Mouse (Mus musculus) embryonic facial prominence, embryonic 15.5 days (tissue): ENCODE results near the gene Gm28729. TPM values are rescaled to one million over a fixed set of nuclear protein-coding genes. Genes with fewer than 3 reads are reported as not detected.
A peak's percentile ranks its signal among the peaks of the same experiment; 100 is the strongest.

Source experiments
- ATAC-seq: fragments of 200-750 bp; cut with Nextera tagmentation; 2 replicates; pipeline ENCODE4 v1.8.0; 2017; ENCODE audit warnings: low read depth, moderate TSS enrichment; ENCODE audit not compliant: insufficient number of reproducible peaks, low FRiP score, low TSS enrichment
- H3K27ac ChIP-seq: fragments of 300-500 bp; sonication (generic); replicated peaks from 2 replicates; pipeline ENCODE4 v1.5.1; 2015; ENCODE audit warnings: mild to moderate bottlenecking, inconsistent platforms
- H3K27me3 ChIP-seq: fragments of 300-500 bp; sonication (generic); 2 replicates; pipeline ENCODE4 v1.6.1; 2015; ENCODE audit warnings: inconsistent platforms
- H3K36me3 ChIP-seq: fragments of 300-500 bp; sonication (generic); 2 replicates; pipeline ENCODE4 v1.6.1; 2015; ENCODE audit warnings: mild to moderate bottlenecking, inconsistent platforms
- H3K4me1 ChIP-seq: fragments of 300-500 bp; sonication (generic); 2 replicates; pipeline ENCODE4 v1.6.1; 2015; ENCODE audit warnings: inconsistent platforms
- H3K4me2 ChIP-seq: fragments of 300-500 bp; sonication (generic); replicated peaks from 2 replicates; pipeline ENCODE4 v1.6.1; 2015; ENCODE audit warnings: mild to moderate bottlenecking, inconsistent platforms
- H3K4me3 ChIP-seq: fragments of 300-500 bp; sonication (generic); replicated peaks from 2 replicates; pipeline ENCODE4 v1.5.1; 2015; ENCODE audit warnings: mild to moderate bottlenecking, inconsistent platforms
- H3K9ac ChIP-seq: fragments of 300-500 bp; sonication (generic); 2 replicates; pipeline ENCODE4 v1.6.1; 2015; ENCODE audit warnings: inconsistent platforms
- H3K9me3 ChIP-seq: fragments of 300-500 bp; sonication (generic); replicated peaks from 2 replicates; pipeline ENCODE4 v1.6.1; 2016; ENCODE audit warnings: inconsistent platforms
- WGBS: fragments of 180-500 bp; shearing (Covaris S2); methylation state at CpG from one replicate; pipeline ENCODE4 v1.1.7; 2015; 5-methylcytosine and 5-hydroxymethylcytosine counted together
- polyA plus RNA-seq: library from polyadenylated mRNA; unstranded; fragments of >200 nt; fragmentation: Nextera tagmentation; extraction: Ambion mirVana; gene quantifications from 2 replicates; pipeline ENCODE4 v1.2.1, GENCODE M21; 2015

The Gm28729 gene
- polyA plus RNA-seq, 1 experiment from 2014 or later: 2.4 TPM

GRCm38 (mm10) chr9:96460117-96460865 is 64.8 kb downstream of the Gm28729 start:
- no peaks in the 10 kb centered on the region for H3K27me3 ChIP-seq
- H3K4me1 ChIP-seq: peaks cover 5% of the 10 kb centered on the region; the same call in 1 of the 2 replicates
- 0 out of 2 replicates have a peak, but pooled peaks cover 6% of the 10 kb centered on the region for H3K36me3 ChIP-seq
- ATAC-seq: no peak
- H3K4me2 ChIP-seq: no peak overlapping the region
- no peak overlapping the region for H3K27ac ChIP-seq
- WGBS: 84% methylated on average over 10 of the region's 10 CpGs
- H3K9ac ChIP-seq: no peak overlapping the region
- H3K9me3 ChIP-seq: 0 out of 2 replicates have a peak, but pooled peaks cover 4% of the 10 kb centered on the region
- no peak overlapping the region for H3K4me3 ChIP-seq

- Histone ChIP-seq H3K4me3 (no peak overlapping the region), H3K27me3 (no peaks in the 10 kb centered on the region), H3K9me3 (no peaks in the 10 kb centered on the region), H3K36me3 (no peaks in the 10 kb centered on the region), H3K4me2 (no peak overlapping the region), H3K27ac (no peak overlapping the region), H3K4me1 (peaks cover 5% of the 10 kb centered on the region; the same call in 1 of the 2 replicates), H3K9ac (no peak overlapping the region)
- ATAC-seq: no peak
- 64% methylated on average over 8 of the region's 8 CpGs for WGBS
These were observed 69.4 kb downstream of the Gm28729 start for GRCm38 (mm10) chr9:96455618-96456017.

DNA sequence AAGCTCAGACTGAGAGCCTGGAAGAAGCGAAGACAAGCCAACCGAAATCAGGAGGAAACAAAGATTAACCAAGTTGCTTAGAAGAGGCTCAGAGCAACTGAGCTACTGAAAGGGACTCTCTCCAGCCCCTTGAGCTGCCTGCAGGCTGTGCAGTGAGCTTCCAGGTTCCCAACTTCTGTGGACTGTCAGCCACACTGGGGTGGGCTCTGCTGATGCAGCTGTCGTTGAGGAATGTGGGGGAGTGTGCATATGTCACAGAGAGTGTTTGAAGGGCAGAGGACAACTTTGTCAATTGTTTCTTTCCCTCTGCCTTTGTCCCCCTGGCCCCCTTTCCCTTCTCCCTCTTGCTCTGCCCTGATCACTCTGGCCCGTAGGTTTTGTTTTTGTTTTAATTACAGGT is 72.1 kb downstream of the Gm28729 start:
- Histone ChIP-seq H3K27me3 (no peaks in the 10 kb centered on the region), H3K4me3 (no peak overlapping the region), H3K27ac (no peak overlapping the region), H3K4me1 (no peaks in the 10 kb centered on the region), H3K9ac (no peak overlapping the region), H3K4me2 (no peak overlapping the region), H3K36me3 (no peaks in the 10 kb centered on the region), H3K9me3 (no peaks in the 10 kb centered on the region)
- ATAC-seq: no peak
- WGBS: 63% methylated on average over 4 of the region's 4 CpGs

GRCm38 (mm10) chr9:96450900-96451720 is 74.0 kb downstream of the Gm28729 start:
- Histone ChIP-seq H3K27me3 (no peaks in the 10 kb centered on the region), H3K36me3 (no peaks in the 10 kb centered on the region), H3K27ac (no peak overlapping the region), H3K4me3 (no peak overlapping the region), H3K4me2 (no peak overlapping the region), H3K4me1 (no peaks in the 10 kb centered on the region), H3K9me3 (no peaks in the 10 kb centered on the region), H3K9ac (no peak overlapping the region)
- ATAC-seq: no peak; the same call in 1 of the 2 replicates
- 39% methylated on average over 12 of the region's 12 CpGs for WGBS

- Histone ChIP-seq H3K4me1 (no peaks in the 10 kb centered on the region), H3K27me3 (no peaks in the 10 kb centered on the region), H3K4me3 (no peak overlapping the region), H3K9ac (no peak overlapping the region), H3K27ac (no peak overlapping the region), H3K4me2 (no peak overlapping the region), H3K9me3 (no peaks in the 10 kb centered on the region), H3K36me3 (no peaks in the 10 kb centered on the region)
- ATAC-seq: no peak
- 90% methylated on average over 9 of the region's 9 CpGs for WGBS
These were observed 75.5 kb downstream of the Gm28729 start for GRCm38 (mm10) chr9:96449514-96449913.

GRCm38 (mm10) chr9:96445351-96445750 is 79.7 kb downstream of the Gm28729 start:
- 56% methylated on average over 4 of the region's 4 CpGs for WGBS
- Histone ChIP-seq H3K9me3 (no peaks in the 10 kb centered on the region), H3K27me3 (no peaks in the 10 kb centered on the region), H3K4me3 (no peak overlapping the region), H3K9ac (no peak overlapping the region), H3K4me2 (no peak overlapping the region), H3K27ac (no peak overlapping the region), H3K4me1 (0 out of 2 replicates have a peak, but pooled peaks cover 5% of the 10 kb centered on the region), H3K36me3 (no peaks in the 10 kb centered on the region)
- ATAC-seq: no peak

GRCm38 (mm10) chr9:96442081-96442480 is 83.0 kb downstream of the Gm28729 start:
- H3K9me3 ChIP-seq: no peaks in the 10 kb centered on the region
- H3K9ac ChIP-seq: no peak overlapping the region
- no peaks in the 10 kb centered on the region for H3K27me3 ChIP-seq
- no peak overlapping the region for H3K27ac ChIP-seq
- peaks cover 24% of the 10 kb centered on the region for H3K4me1 ChIP-seq
- 24% methylated on average over 10 of the region's 10 CpGs for WGBS
- no peak for ATAC-seq
- H3K4me3 ChIP-seq: no peak overlapping the region
- no peaks in the 10 kb centered on the region for H3K36me3 ChIP-seq
- H3K4me2 ChIP-seq: no peak overlapping the region

GRCm38 (mm10) chr9:96438334-96438871 is 86.7 kb downstream of the Gm28729 start:
- Histone ChIP-seq H3K9ac (peak overlapping the region; percentile 47), H3K27me3 (no peaks in the 10 kb centered on the region), H3K4me2 (peak overlapping the region; percentile 79), H3K27ac (peak overlapping the region; percentile 86), H3K4me3 (peak overlapping the region; percentile 52), H3K4me1 (peaks cover 45% of the 10 kb centered on the region), H3K36me3 (no peaks in the 10 kb centered on the region), H3K9me3 (no peaks in the 10 kb centered on the region)
- ATAC-seq: peak; percentile 79
- whole genome bisulfite sequencing: 1% methylated on average over 8 of the region's 8 CpGs

DNA sequence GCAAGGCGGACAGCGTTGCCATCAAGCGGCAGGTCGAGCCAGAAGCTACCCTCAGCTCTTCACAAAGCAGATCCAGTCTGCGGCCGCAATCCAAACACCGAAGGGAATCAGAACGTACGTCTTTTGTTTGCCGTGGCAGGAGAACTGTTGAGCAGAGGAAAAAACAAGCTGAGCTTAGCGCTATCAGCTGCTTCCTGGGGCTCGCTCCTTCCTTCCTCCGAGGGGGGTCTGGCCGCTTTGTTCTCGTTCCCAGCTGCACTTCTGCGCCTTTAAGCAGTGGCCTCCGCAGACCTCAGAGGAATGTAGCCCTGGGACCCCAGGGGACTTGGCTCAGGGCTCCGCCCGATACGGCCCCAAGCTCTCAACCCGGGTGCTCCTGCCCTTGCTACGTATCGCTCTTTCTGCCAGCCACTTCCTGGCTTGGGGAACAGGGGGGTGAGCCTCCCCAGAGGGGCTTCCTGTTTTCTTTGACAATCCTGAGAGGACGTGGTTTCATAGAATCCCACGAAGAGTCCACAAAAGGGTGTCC is 87.2 kb downstream of the Gm28729 start:
- peak overlapping the region; percentile 79 for H3K4me2 ChIP-seq
- H3K4me3 ChIP-seq: peak overlapping the region; percentile 52
- no peaks in the 10 kb centered on the region for H3K9me3 ChIP-seq
- no peaks in the 10 kb centered on the region for H3K36me3 ChIP-seq
- peaks cover 45% of the 10 kb centered on the region for H3K4me1 ChIP-seq
- H3K27ac ChIP-seq: peak overlapping the region; percentile 86
- under 1% methylated on average over 25 of the region's 25 CpGs for WGBS
- H3K9ac ChIP-seq: peak overlapping the region; percentile 47
- peak; percentile 64 for ATAC-seq
- H3K27me3 ChIP-seq: no peaks in the 10 kb centered on the region

- Histone ChIP-seq H3K27me3 (no peaks in the 10 kb centered on the region), H3K4me2 (peak overlapping the region; percentile 79), H3K4me1 (peaks cover 43% of the 10 kb centered on the region), H3K27ac (peak overlapping the region; percentile 86), H3K4me3 (peak overlapping the region; percentile 52), H3K36me3 (no peaks in the 10 kb centered on the region), H3K9ac (peak overlapping the region; percentile 47), H3K9me3 (no peaks in the 10 kb centered on the region)
- peak; percentile 21; the same call in 1 of the 2 replicates for ATAC-seq
- 14% methylated on average over 28 of the region's 28 CpGs for WGBS
These were observed 87.9 kb downstream of the Gm28729 start for GRCm38 (mm10) chr9:96436901-96437804.
